Mouse (Mus musculus): ENCODE data around the gene Olfr1028. TPM values are rescaled to one million over a fixed set of nuclear protein-coding genes. Genes with fewer than 3 reads are reported as not detected.

Olfr1028 gene
- polyA plus RNA-seq, 1 experiment from 2014 or later = not detected

DNA sequence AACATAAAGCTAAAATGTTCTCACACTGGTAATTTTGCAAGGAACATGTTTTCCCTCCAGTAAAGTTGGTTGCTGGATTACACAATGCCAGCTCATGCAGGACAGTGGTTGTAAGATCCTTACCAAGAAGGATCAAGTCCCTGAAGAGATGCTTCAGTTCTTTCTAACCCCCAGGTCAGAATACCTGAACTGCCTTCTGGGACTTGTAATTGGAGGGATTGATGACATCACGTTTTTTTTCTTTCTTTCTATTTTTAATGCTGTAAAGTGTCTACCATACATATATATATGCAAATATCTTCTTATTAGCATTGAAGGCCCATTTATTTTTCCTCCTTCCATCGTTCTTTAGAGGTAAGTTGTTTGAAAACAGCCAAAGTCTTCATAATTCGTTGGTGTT is 39.8 kb downstream of the Olfr1028 start, which contains the start of gene Olfr1031:
Olfr1031 (plus strand) TSS at position 301 of the 400 bp plus-strand sequence.
- Histone ChIP-seq H3K27ac (ENCODE audit: low read depth) (no peak within 1 kb of the TSS), H3K4me3 (ENCODE audit: low read depth, low read length) (no peak within 1 kb of the TSS), H3K4me1 (ENCODE audit: insufficient read depth) (no peaks in the 10 kb centered on the region), H3K9me3 (ENCODE audit: low read depth, low read length) (no peaks in the 10 kb centered on the region), H3K9ac (no peak within 1 kb of the TSS), H3K36me3 (ENCODE audit: insufficient read depth) (no peaks in the 10 kb centered on the region), H3K27me3 (ENCODE audit: insufficient read depth, low read length) (no peaks in the 10 kb centered on the region), H3K4me2 (no peak within 1 kb of the TSS)
- ATAC-seq (ENCODE audit: insufficient read depth) = no peak
- 55% methylated on average over 3 of the region's 3 CpGs for WGBS
- no peak for TF ChIP-seq CTCF (IDR thresholded peaks at IDR 0.05; ENCODE audit: low read depth)
- DNase-seq = no peak

Other genes starting within 250 kb of the Olfr1028 start
- gene Olfr1009, start 235.0 kb upstream of the Olfr1028 start, polyA plus RNA-seq (2014; fragmentation: Nextera tagmentation; extraction: Ambion mirVana) = not detected in 2 replicates
- not detected in 2 replicates for gene Olfr1012, start 187.7 kb upstream of the Olfr1028 start, polyA plus RNA-seq (2014; fragmentation: Nextera tagmentation; extraction: Ambion mirVana)
- not detected in 2 replicates for gene Olfr1013, start 183.3 kb upstream of the Olfr1028 start, polyA plus RNA-seq (2014; fragmentation: Nextera tagmentation; extraction: Ambion mirVana)
- gene Olfr1014, start 177.7 kb upstream of the Olfr1028 start, polyA plus RNA-seq (2014; fragmentation: Nextera tagmentation; extraction: Ambion mirVana) = not detected in 2 replicates
- gene Olfr1015, start 168.4 kb upstream of the Olfr1028 start, polyA plus RNA-seq (2014; fragmentation: Nextera tagmentation; extraction: Ambion mirVana) = not detected in 2 replicates
- gene Olfr1016, start 147.9 kb upstream of the Olfr1028 start, polyA plus RNA-seq (2014; fragmentation: Nextera tagmentation; extraction: Ambion mirVana) = not detected in 2 replicates
- not detected in 2 replicates for gene Olfr1018, start 132.0 kb upstream of the Olfr1028 start, polyA plus RNA-seq (2014; fragmentation: Nextera tagmentation; extraction: Ambion mirVana)
- not detected in 2 replicates for gene Olfr1019, start 105.0 kb upstream of the Olfr1028 start, polyA plus RNA-seq (2014; fragmentation: Nextera tagmentation; extraction: Ambion mirVana)
- gene Olfr1020, start 103.4 kb upstream of the Olfr1028 start, polyA plus RNA-seq (2014; fragmentation: Nextera tagmentation; extraction: Ambion mirVana) = not detected in 2 replicates
- gene Olfr1022, start 81.8 kb upstream of the Olfr1028 start, polyA plus RNA-seq (2014; fragmentation: Nextera tagmentation; extraction: Ambion mirVana) = not detected in 2 replicates
- not detected in 2 replicates for gene Olfr1023, start 64.8 kb upstream of the Olfr1028 start, polyA plus RNA-seq (2014; fragmentation: Nextera tagmentation; extraction: Ambion mirVana)
- gene Olfr1024, start 45.4 kb upstream of the Olfr1028 start, polyA plus RNA-seq (2014; fragmentation: Nextera tagmentation; extraction: Ambion mirVana) = not detected in 2 replicates
- not detected in 2 replicates for gene Olfr1025-ps1, start 35.2 kb upstream of the Olfr1028 start, polyA plus RNA-seq (2014; fragmentation: Nextera tagmentation; extraction: Ambion mirVana)
- gene Olfr1026, start 28.9 kb upstream of the Olfr1028 start, polyA plus RNA-seq (2014; fragmentation: Nextera tagmentation; extraction: Ambion mirVana) = not detected in 2 replicates
- gene Olfr1029, start 23.5 kb downstream of the Olfr1028 start, polyA plus RNA-seq (2014; fragmentation: Nextera tagmentation; extraction: Ambion mirVana) = not detected in 2 replicates
- gene Olfr1030, start 28.8 kb downstream of the Olfr1028 start, polyA plus RNA-seq (2014; fragmentation: Nextera tagmentation; extraction: Ambion mirVana) = not detected in 2 replicates
- not detected in 2 replicates for gene Olfr1031, start 39.9 kb downstream of the Olfr1028 start, polyA plus RNA-seq (2014; fragmentation: Nextera tagmentation; extraction: Ambion mirVana)
- not detected in 2 replicates for gene Olfr1032, start 55.1 kb downstream of the Olfr1028 start, polyA plus RNA-seq (2014; fragmentation: Nextera tagmentation; extraction: Ambion mirVana)
- 0.61 and 2.8 TPM in 2 replicates for gene Olfr1033, start 70.2 kb downstream of the Olfr1028 start, polyA plus RNA-seq (2014; fragmentation: Nextera tagmentation; extraction: Ambion mirVana)
- not detected in 2 replicates for gene Olfr1034, start 95.4 kb downstream of the Olfr1028 start, polyA plus RNA-seq (2014; fragmentation: Nextera tagmentation; extraction: Ambion mirVana)
- not detected in 2 replicates for gene Olfr1036, start 123.6 kb downstream of the Olfr1028 start, polyA plus RNA-seq (2014; fragmentation: Nextera tagmentation; extraction: Ambion mirVana)
- gene Olfr1037, start 136.9 kb downstream of the Olfr1028 start, polyA plus RNA-seq (2014; fragmentation: Nextera tagmentation; extraction: Ambion mirVana) = not detected in 2 replicates
- not detected in 2 replicates for gene Olfr1039, start 185.5 kb downstream of the Olfr1028 start, polyA plus RNA-seq (2014; fragmentation: Nextera tagmentation; extraction: Ambion mirVana)
- gene Olfr1040, start 196.3 kb downstream of the Olfr1028 start, polyA plus RNA-seq (2014; fragmentation: Nextera tagmentation; extraction: Ambion mirVana) = not detected in 2 replicates
- not detected in 2 replicates for gene Olfr1042, start 211.4 kb downstream of the Olfr1028 start, polyA plus RNA-seq (2014; fragmentation: Nextera tagmentation; extraction: Ambion mirVana)
- gene Olfr1043, start 217.1 kb downstream of the Olfr1028 start, polyA plus RNA-seq (2014; fragmentation: Nextera tagmentation; extraction: Ambion mirVana) = not detected in 2 replicates
- gene Olfr1044, start 227.4 kb downstream of the Olfr1028 start, polyA plus RNA-seq (2014; fragmentation: Nextera tagmentation; extraction: Ambion mirVana) = not detected in 2 replicates
- not detected in 2 replicates for gene Olfr52, start 235.2 kb downstream of the Olfr1028 start, polyA plus RNA-seq (2014; fragmentation: Nextera tagmentation; extraction: Ambion mirVana)